Mouse (Mus musculus): ENCODE data around the gene Gm10322. TPM values are rescaled to one million over a fixed set of nuclear protein-coding genes. Genes with fewer than 3 reads are reported as not detected.

Gene Gm10322
- polyA plus RNA-seq, 1 experiment = 1.5 TPM

DNA sequence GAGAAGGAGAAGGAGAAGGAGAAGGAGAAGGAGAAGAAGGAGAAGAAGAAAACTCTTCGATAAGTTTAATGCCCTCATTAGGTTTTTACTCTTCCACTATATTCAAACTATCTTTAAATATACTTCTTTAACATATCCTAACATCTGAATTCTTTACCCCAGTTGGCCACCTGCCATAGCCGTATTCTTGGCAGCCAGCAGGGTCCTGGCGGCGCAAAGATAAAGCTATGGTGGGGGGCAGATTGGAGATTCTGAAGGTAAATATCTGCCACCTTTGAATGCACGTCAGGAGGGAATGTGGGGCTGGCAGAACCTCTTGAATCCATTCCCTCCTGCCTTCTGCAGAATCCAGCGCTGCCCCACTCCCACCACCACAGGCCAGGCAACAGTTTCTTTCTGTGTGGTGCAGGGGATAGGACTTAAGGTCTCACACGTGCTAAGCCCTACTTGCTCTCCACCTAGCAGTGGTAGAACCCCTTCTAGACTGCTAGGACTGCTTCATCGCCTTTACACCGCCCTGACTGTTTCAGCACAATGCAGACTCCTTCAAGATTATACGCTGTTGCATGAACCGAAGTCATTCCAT lies 10.9 kb upstream of the Gm10322 start:
- no peak for DNase-seq
- H3K4me3 ChIP-seq (ENCODE audit: control insufficient read depth, insufficient read depth, low read length) = no peak overlapping the region
- TF ChIP-seq POLR2A (IDR thresholded peaks at IDR 0.05; ENCODE audit: control insufficient read depth, extremely low read depth, insufficient read depth, low read length, poor library complexity) = no peak
- no peak for TF ChIP-seq CTCF (IDR thresholded peaks at IDR 0.05; ENCODE audit: borderline replicate concordance, control insufficient read depth, extremely low read depth, insufficient read depth, low read length, poor library complexity)
- peaks cover 21% of the 10 kb centered on the region for H3K4me1 ChIP-seq (replicated peaks; ENCODE audit: control insufficient read depth, insufficient read depth, low read length)
- no peak overlapping the region for H3K27ac ChIP-seq (ENCODE audit: control insufficient read depth, insufficient read depth, low read length)
- 95% methylated on average over 11 of the region's 11 CpGs for WGBS
- H3K36me3 ChIP-seq (ENCODE audit: control insufficient read depth, insufficient read depth, low read length) = no peaks in the 10 kb centered on the region
- H3K27me3 ChIP-seq (ENCODE audit: control insufficient read depth, insufficient read depth, low read length) = no peaks in the 10 kb centered on the region

DNA sequence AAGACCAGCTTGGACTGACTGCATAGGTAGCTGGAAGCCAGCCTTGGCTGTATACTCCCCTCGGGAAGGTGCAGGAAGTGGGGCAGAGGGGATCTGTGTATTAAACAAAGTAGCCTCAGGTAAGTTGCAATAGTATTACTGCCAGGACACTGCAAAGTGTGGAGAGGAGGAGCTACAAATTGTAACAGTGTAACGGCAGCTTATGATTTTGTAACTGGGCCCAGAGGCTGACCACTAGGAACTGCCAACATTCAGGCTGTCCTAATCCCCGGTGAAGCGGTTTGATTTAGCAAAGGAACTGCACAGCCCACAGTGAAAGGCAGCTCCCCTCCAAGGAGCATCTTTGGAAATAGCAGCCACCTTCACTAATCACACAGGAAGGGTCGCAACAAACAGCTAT lies 2.6 kb upstream of the Gm10322 start:
- Histone ChIP-seq H3K36me3 (ENCODE audit: control insufficient read depth, insufficient read depth, low read length) (no peaks in the 10 kb centered on the region), H3K4me1 (replicated peaks; ENCODE audit: control insufficient read depth, insufficient read depth, low read length) (peaks cover 15% of the 10 kb centered on the region), H3K4me3 (ENCODE audit: control insufficient read depth, insufficient read depth, low read length) (no peak overlapping the region), H3K27ac (ENCODE audit: control insufficient read depth, insufficient read depth, low read length) (no peak overlapping the region), H3K27me3 (ENCODE audit: control insufficient read depth, insufficient read depth, low read length) (no peaks in the 10 kb centered on the region)
- 91% methylated on average over 5 of the region's 5 CpGs for WGBS
- DNase-seq = no peak
- TF ChIP-seq CTCF (IDR thresholded peaks at IDR 0.05; ENCODE audit: borderline replicate concordance, control insufficient read depth, extremely low read depth, insufficient read depth, low read length, poor library complexity) (no peak), POLR2A (IDR thresholded peaks at IDR 0.05; ENCODE audit: control insufficient read depth, extremely low read depth, insufficient read depth, low read length, poor library complexity) (no peak)

DNA sequence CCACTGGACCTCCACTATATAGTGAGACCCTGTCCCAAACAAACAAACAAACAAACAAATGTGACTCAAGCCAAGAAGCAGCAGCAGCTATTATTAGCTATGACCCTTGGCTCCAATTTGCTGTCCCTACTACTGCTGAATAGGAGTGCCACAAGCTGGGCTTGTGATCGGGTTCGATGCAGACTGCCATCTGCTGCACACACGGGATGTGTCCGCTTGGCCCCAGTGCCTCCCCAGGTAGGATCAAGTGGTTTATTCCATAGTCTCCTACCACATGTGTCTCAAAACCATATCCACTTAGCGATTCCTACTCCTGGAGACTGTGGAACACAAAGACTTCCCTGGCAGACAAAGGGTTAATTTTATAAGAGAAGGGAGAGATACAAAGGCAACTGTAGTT lies 1.7 kb upstream of the Gm10322 start:
- H3K36me3 ChIP-seq (ENCODE audit: control insufficient read depth, insufficient read depth, low read length) = no peaks in the 10 kb centered on the region
- H3K27ac ChIP-seq (ENCODE audit: control insufficient read depth, insufficient read depth, low read length) = no peak overlapping the region
- H3K27me3 ChIP-seq (ENCODE audit: control insufficient read depth, insufficient read depth, low read length) = no peaks in the 10 kb centered on the region
- 95% methylated on average over 5 of the region's 5 CpGs for WGBS
- TF ChIP-seq POLR2A (IDR thresholded peaks at IDR 0.05; ENCODE audit: control insufficient read depth, extremely low read depth, insufficient read depth, low read length, poor library complexity) (no peak), CTCF (IDR thresholded peaks at IDR 0.05; ENCODE audit: borderline replicate concordance, control insufficient read depth, extremely low read depth, insufficient read depth, low read length, poor library complexity) (no peak)
- H3K4me1 ChIP-seq (replicated peaks; ENCODE audit: control insufficient read depth, insufficient read depth, low read length) = peaks cover 7% of the 10 kb centered on the region
- DNase-seq = no peak
- H3K4me3 ChIP-seq (ENCODE audit: control insufficient read depth, insufficient read depth, low read length) = no peak overlapping the region

DNA sequence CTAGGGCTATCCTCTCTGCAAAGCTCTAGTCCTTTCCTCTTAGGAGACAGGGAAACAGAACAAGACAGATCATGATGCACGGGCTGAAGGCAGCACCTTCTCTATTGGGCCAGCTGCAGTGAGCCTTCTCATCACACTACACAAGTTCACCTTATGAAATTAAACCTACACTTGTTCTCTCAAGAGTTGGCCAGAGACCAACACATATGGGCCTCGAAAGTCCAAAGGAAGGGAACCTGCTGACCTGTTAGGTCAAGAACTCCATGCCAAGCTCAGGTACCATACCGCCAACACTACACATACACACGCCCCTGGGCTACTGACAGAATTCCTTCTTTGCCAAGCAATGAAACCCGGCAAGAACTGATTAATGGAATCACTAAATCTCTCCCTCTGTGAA lies 452 bp upstream of the Gm10322 start:
- WGBS = 70% methylated on average over 5 of the region's 5 CpGs
- TF ChIP-seq CTCF (IDR thresholded peaks at IDR 0.05; ENCODE audit: borderline replicate concordance, control insufficient read depth, extremely low read depth, insufficient read depth, low read length, poor library complexity) = no peak
- TF ChIP-seq POLR2A (IDR thresholded peaks at IDR 0.05; ENCODE audit: control insufficient read depth, extremely low read depth, insufficient read depth, low read length, poor library complexity) = no peak
- Histone ChIP-seq H3K27me3 (ENCODE audit: control insufficient read depth, insufficient read depth, low read length) (no peaks in the 10 kb centered on the region), H3K36me3 (ENCODE audit: control insufficient read depth, insufficient read depth, low read length) (no peaks in the 10 kb centered on the region), H3K27ac (ENCODE audit: control insufficient read depth, insufficient read depth, low read length) (no peak overlapping the region), H3K4me3 (ENCODE audit: control insufficient read depth, insufficient read depth, low read length) (peak overlapping the region; percentile 84), H3K4me1 (replicated peaks; ENCODE audit: control insufficient read depth, insufficient read depth, low read length) (peaks cover 7% of the 10 kb centered on the region)
- DNase-seq = no peak

DNA sequence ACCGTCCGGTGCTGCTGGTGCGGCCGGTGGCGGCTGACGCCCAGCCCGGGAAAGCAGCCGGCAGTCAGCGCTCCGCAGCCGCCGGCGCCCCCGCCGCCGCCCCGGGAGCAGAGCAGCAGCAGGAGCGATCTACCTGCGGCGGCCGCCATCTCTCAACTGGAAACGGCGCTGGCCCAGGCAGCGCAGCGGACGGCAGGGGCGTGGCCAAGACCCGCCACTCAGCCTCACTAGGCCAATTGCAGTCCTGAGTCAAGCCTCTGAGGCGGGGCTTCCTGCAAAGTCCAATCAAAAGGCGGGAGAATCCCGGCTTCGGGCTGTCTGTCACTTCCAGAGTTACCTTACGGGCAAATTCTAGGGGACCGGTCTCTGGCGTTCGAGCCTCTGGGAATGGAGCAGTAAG lies 659 bp downstream of the Gm10322 start, which contains the start of gene Mcu:
Gene Mcu, minus strand, starts transcription at position 171 of the 400 bp plus-strand sequence.
- 6% methylated on average over 32 of the region's 36 CpGs for WGBS
- DNase-seq = peak; percentile 96
- Histone ChIP-seq H3K27ac (ENCODE audit: control insufficient read depth, insufficient read depth, low read length) (no peak within 1 kb of the TSS), H3K36me3 (ENCODE audit: control insufficient read depth, insufficient read depth, low read length) (no peaks in the 10 kb centered on the region), H3K4me1 (replicated peaks; ENCODE audit: control insufficient read depth, insufficient read depth, low read length) (peaks cover 10% of the 10 kb centered on the region), H3K4me3 (ENCODE audit: control insufficient read depth, insufficient read depth, low read length) (peak within 1 kb of the TSS; percentile 84), H3K27me3 (ENCODE audit: control insufficient read depth, insufficient read depth, low read length) (no peaks in the 10 kb centered on the region)
- no peak for TF ChIP-seq CTCF (IDR thresholded peaks at IDR 0.05; ENCODE audit: borderline replicate concordance, control insufficient read depth, extremely low read depth, insufficient read depth, low read length, poor library complexity)
- peak; percentile 89 for TF ChIP-seq POLR2A (IDR thresholded peaks at IDR 0.05; ENCODE audit: control insufficient read depth, extremely low read depth, insufficient read depth, low read length, poor library complexity)

DNA sequence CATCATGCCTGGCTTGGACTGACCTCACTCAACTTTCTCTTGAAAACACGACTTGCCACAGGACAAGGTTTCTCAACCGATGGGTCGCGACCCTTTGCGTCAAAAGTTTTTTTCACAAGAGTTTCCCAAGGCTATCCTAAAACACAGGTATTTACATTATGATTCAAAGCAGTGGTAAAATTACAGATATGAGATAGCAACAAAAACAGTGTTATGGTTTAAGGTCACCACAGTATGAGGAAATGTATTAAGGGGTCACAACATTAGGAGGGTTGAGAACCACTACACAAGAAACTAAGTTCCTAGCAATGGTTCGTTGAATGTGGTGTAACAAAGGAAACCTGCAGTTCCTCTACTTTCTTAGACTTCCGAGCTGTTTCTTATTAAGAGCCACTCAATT lies 1.9 kb downstream of the Gm10322 start:
- no peak for DNase-seq

GRCm38 (mm10) chr10:59621355-59621754 lies 5.5 kb downstream of the Gm10322 start:
- no peak for DNase-seq
- 53% methylated on average over 10 of the region's 10 CpGs for WGBS
- H3K4me1 ChIP-seq (replicated peaks; ENCODE audit: control insufficient read depth, insufficient read depth, low read length) = peaks cover 14% of the 10 kb centered on the region
- no peaks in the 10 kb centered on the region for H3K27me3 ChIP-seq (ENCODE audit: control insufficient read depth, insufficient read depth, low read length)
- H3K4me3 ChIP-seq (ENCODE audit: control insufficient read depth, insufficient read depth, low read length) = no peak overlapping the region
- H3K36me3 ChIP-seq (ENCODE audit: control insufficient read depth, insufficient read depth, low read length) = no peaks in the 10 kb centered on the region
- no peak overlapping the region for H3K27ac ChIP-seq (ENCODE audit: control insufficient read depth, insufficient read depth, low read length)
- TF ChIP-seq POLR2A (IDR thresholded peaks at IDR 0.05; ENCODE audit: control insufficient read depth, extremely low read depth, insufficient read depth, low read length, poor library complexity) = no peak
- no peak for TF ChIP-seq CTCF (IDR thresholded peaks at IDR 0.05; ENCODE audit: borderline replicate concordance, control insufficient read depth, extremely low read depth, insufficient read depth, low read length, poor library complexity)

More for the DNA sequence above, 1.9 kb downstream of the Gm10322 start:
- 81% methylated on average over 7 of the region's 7 CpGs for WGBS
- Histone ChIP-seq H3K36me3 (ENCODE audit: control insufficient read depth, insufficient read depth, low read length) (no peaks in the 10 kb centered on the region), H3K27ac (ENCODE audit: control insufficient read depth, insufficient read depth, low read length) (no peak overlapping the region), H3K4me1 (replicated peaks; ENCODE audit: control insufficient read depth, insufficient read depth, low read length) (peaks cover 13% of the 10 kb centered on the region), H3K4me3 (ENCODE audit: control insufficient read depth, insufficient read depth, low read length) (no peak overlapping the region), H3K27me3 (ENCODE audit: control insufficient read depth, insufficient read depth, low read length) (no peaks in the 10 kb centered on the region)
- TF ChIP-seq CTCF (IDR thresholded peaks at IDR 0.05; ENCODE audit: borderline replicate concordance, control insufficient read depth, extremely low read depth, insufficient read depth, low read length, poor library complexity) = no peak

Data from thymus, adult 2 months (tissue).